19 mouse cellular contexts compared by ENCODE assay signal in genomic region chr6:108467597-108467996, GRCm38 (mm10).
DNase-seq lines count a peak whose midpoint lies in the region; ATAC-seq lines count a peak whose summit lies in the region.
"Had no signal": no experiment of that assay in that cellular context is flagged by ENCODE, and none has a peak within 500 bp of the region (broad histone marks: within the 10 kb centered on the region; RNA-seq: fewer than 3 reads in every experiment).

No protein-coding gene starts in this region.

- peak; percentile 32 for DNase-seq in adrenal gland, postnatal 10 days
- DNase-seq in adrenal gland, adult 8-10 months: no peak
- DNase-seq in heart, adult 8-10 months (ENCODE audit: low spot score): peak; percentile 14
- DNase-seq in kidney, adult 11 months: no peak
- DNase-seq in gastrocnemius, postnatal 36 days: no peak
- DNase-seq: cerebellum, adult 11-12 months; gastrocnemius, postnatal 25 days; liver, postnatal 0 days; right cerebral cortex, postnatal 4 days had no signal

- H3K9me3 ChIP-seq in heart, embryonic 11.5 days (replicated peaks; ENCODE audit: control insufficient read depth, low read length): no peaks in the 10 kb centered on the region
- H3K9me3 ChIP-seq in kidney, embryonic 14.5 days (ENCODE audit: control insufficient read depth, low read length): no peaks in the 10 kb centered on the region
- H3K9me3 ChIP-seq: forebrain, embryonic 15.5 days; hindbrain, embryonic 13.5 days had no signal

- H3K4me2 ChIP-seq in heart, embryonic 11.5 days: no peak overlapping the region
- no peak overlapping the region for H3K4me2 ChIP-seq in kidney, embryonic 14.5 days (replicated peaks; ENCODE audit: low read depth, low read length)
- H3K4me2 ChIP-seq: forebrain, embryonic 15.5 days; hindbrain, embryonic 13.5 days; liver, embryonic 11.5 days; midbrain, embryonic 11.5 days had no signal

- H3K9ac ChIP-seq in heart, embryonic 11.5 days (ENCODE audit: low read depth, low read length): no peak overlapping the region
- no peak overlapping the region for H3K9ac ChIP-seq in kidney, embryonic 14.5 days (ENCODE audit: low read depth, low read length)
- H3K9ac ChIP-seq: forebrain, embryonic 15.5 days; hindbrain, embryonic 13.5 days; liver, postnatal 0 days had no signal

- intact Hi-C loops in gastrocnemius, postnatal 36 days (cut with DNase I): loop anchor here (5.0 kb wide), 1 partner anchor 40 kb away; no protein-coding TSS in a partner anchor

- peaks cover 19% of the 10 kb centered on the region; the same call in 1 of the 2 replicates for H3K4me1 ChIP-seq in heart, embryonic 11.5 days (ENCODE audit: control insufficient read depth, insufficient read depth, low read length)
- H3K4me1 ChIP-seq in kidney, embryonic 14.5 days (ENCODE audit: control insufficient read depth, insufficient read depth, low read length): 0 out of 2 replicates have a peak, but pooled peaks cover 7% of the 10 kb centered on the region
- H3K4me1 ChIP-seq: forebrain, embryonic 15.5 days had no signal

- H3K4me3 ChIP-seq in heart, embryonic 11.5 days (ENCODE audit: low read depth, low read length): no peak overlapping the region
- H3K4me3 ChIP-seq in kidney, embryonic 14.5 days (ENCODE audit: low read length): no peak overlapping the region
- H3K4me3 ChIP-seq: forebrain, embryonic 15.5 days; hindbrain, embryonic 13.5 days; layer of hippocampus, adult 2 months had no signal

- no peak for ATAC-seq in heart, embryonic 11.5 days (replicated peaks; ENCODE audit: insufficient number of reproducible peaks, low FRiP score, low TSS enrichment)
- peak; percentile 7; the same call in 1 of the 2 replicates for ATAC-seq in kidney, embryonic 14.5 days (ENCODE audit: low FRiP score, low TSS enrichment)
- ATAC-seq: forebrain, embryonic 15.5 days; inflammation-experienced regulatory T-cells, adult 6 months; liver, postnatal 0 days; lung, postnatal 0 days had no signal

- no peak overlapping the region for H3K27ac ChIP-seq in heart, embryonic 11.5 days (ENCODE audit: low read depth, low read length)
- H3K27ac ChIP-seq in kidney, embryonic 14.5 days (ENCODE audit: low read depth, low read length): no peak overlapping the region
- H3K27ac ChIP-seq: forebrain, embryonic 15.5 days; hindbrain, embryonic 13.5 days; kidney, postnatal 0 days; layer of hippocampus, adult 2 months had no signal

- no peaks in the 10 kb centered on the region for H3K36me3 ChIP-seq in heart, embryonic 11.5 days (ENCODE audit: control insufficient read depth, insufficient read depth, low read length)
- H3K36me3 ChIP-seq in kidney, embryonic 14.5 days (ENCODE audit: control insufficient read depth, insufficient read depth, low read length): peaks cover 5% of the 10 kb centered on the region; the same call in 1 of the 2 replicates
- H3K36me3 ChIP-seq: forebrain, embryonic 15.5 days; hindbrain, embryonic 13.5 days had no signal

- 78% methylated on average over 6 of the region's 6 CpGs for WGBS in heart, embryonic 11.5 days (ENCODE audit: insufficient replicate concordance)
- 52% methylated on average over 6 of the region's 6 CpGs for WGBS in kidney, embryonic 14.5 days

- no peaks in the 10 kb centered on the region for H3K27me3 ChIP-seq in heart, embryonic 11.5 days (ENCODE audit: control insufficient read depth, insufficient read depth, low read length)
- no peaks in the 10 kb centered on the region for H3K27me3 ChIP-seq in kidney, embryonic 14.5 days (ENCODE audit: control insufficient read depth, insufficient read depth, low read length)
- H3K27me3 ChIP-seq: forebrain, embryonic 15.5 days; hindbrain, embryonic 13.5 days had no signal

Comparison
In these comparisons a context has a peak if more than half of its experiments do, and no peak if none do; other contexts are left out.
1. DNase-seq: peak in adrenal gland, postnatal 10 days (single experiment) and heart, adult 8-10 months (single experiment); none in adrenal gland, adult 8-10 months (single experiment), kidney, adult 11 months (single experiment) and gastrocnemius, postnatal 36 days (0 of 2).